ENCODE assay signal across 9 mouse cellular contexts in the genomic region with DNA sequence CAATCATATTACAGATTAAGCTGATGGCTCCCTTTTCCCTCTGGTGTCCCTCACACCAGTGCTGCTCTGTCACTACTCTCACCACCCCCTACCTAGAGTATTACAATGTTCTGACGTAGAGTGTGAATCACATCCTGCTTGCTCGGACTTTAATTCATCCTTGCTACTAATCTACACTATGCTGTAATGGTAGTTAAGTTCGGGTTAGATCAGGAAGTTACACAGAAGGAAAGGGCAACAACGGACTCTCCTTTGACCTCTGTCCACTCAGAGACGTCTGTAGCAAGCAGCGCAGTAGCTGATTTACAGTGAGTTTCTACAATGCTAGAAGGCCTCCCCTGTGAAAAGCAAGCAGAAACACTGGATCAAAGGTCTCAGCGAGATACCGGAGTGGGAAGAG. TPM values are rescaled to one million over a fixed set of nuclear protein-coding genes. Genes with fewer than 3 reads are reported as not detected.
DNase-seq lines count a peak whose midpoint lies in the region; ATAC-seq and TF ChIP-seq lines count a peak whose summit lies in the region.
"Had no signal": no experiment of that assay in that cellular context is flagged by ENCODE, and none has a peak within 500 bp of the region (broad histone marks: within the 10 kb centered on the region; RNA-seq: fewer than 3 reads in every experiment).

No protein-coding gene starts in this region.

- H3K27ac ChIP-seq in heart, adult 2 months = peak overlapping the region; percentile 34
- no peak overlapping the region for H3K27ac ChIP-seq in midbrain, embryonic 13.5 days
- no peak overlapping the region for H3K27ac ChIP-seq in midbrain, embryonic 15.5 days
- H3K27ac ChIP-seq in limb, embryonic 10.5 days = no peak overlapping the region

- DNase-seq in heart, adult 2 months = no peak
- DNase-seq in heart, adult 18-20 months = no peak
- DNase-seq in limb, embryonic 10.5 days (ENCODE audit: low spot score) = no peak
- no peak for DNase-seq in left cerebral cortex, adult 18-20 months (ENCODE audit: low spot score in 2 of 2)
- DNase-seq in right cerebral cortex, postnatal 25 days = no peak
- no peak for DNase-seq in layer of hippocampus, adult 9-11 months
- DNase-seq: cerebellum, postnatal 14 days had no signal

- TF ChIP-seq EP300 in heart, adult 2 months (IDR thresholded peaks at IDR 0.05; ENCODE audit: insufficient read depth, low read depth, low read length) = no peak

- H3K4me3 ChIP-seq in heart, adult 2 months = peak overlapping the region; percentile 47
- peak overlapping the region; percentile 3; the same call in 1 of the 2 replicates for H3K4me3 ChIP-seq in midbrain, embryonic 13.5 days (replicated peaks)
- H3K4me3 ChIP-seq in midbrain, embryonic 15.5 days = no peak overlapping the region
- peak overlapping the region; percentile 50 for H3K4me3 ChIP-seq in limb, embryonic 10.5 days

- H3K9ac ChIP-seq in heart, adult 2 months (ENCODE audit: low read depth, low read length) = peak overlapping the region; percentile 57; the same call in 1 of the 2 replicates
- no peak overlapping the region for H3K9ac ChIP-seq in midbrain, embryonic 13.5 days (replicated peaks)
- no peak overlapping the region for H3K9ac ChIP-seq in midbrain, embryonic 15.5 days

- intact Hi-C loops in heart, adult 2 months (cut with DNase I) = loop anchor here (10.0 kb wide), 2 partner anchors 59 to 199 kb away; partner anchors contain the start of genes Hist1h2ai, Hist1h2bl and Hist1h3h

- no peaks in the 10 kb centered on the region for H3K27me3 ChIP-seq in heart, adult 2 months (ENCODE audit: control insufficient read depth, insufficient read depth, low read length)
- peaks cover 57% of the 10 kb centered on the region for H3K27me3 ChIP-seq in midbrain, embryonic 13.5 days
- H3K27me3 ChIP-seq in midbrain, embryonic 15.5 days (replicated peaks) = peaks cover 44% of the 10 kb centered on the region
- H3K27me3 ChIP-seq in limb, embryonic 10.5 days (ENCODE audit: low read depth, poor library complexity, severe bottlenecking) = 0 out of 2 replicates have a peak, but pooled peaks cover 4% of the 10 kb centered on the region

- TF ChIP-seq POLR2A in heart, adult 2 months (IDR thresholded peaks at IDR 0.05; ENCODE audit: insufficient read depth, low read depth, low read length) = no peak

- H3K79me2 ChIP-seq in heart, adult 2 months (replicated peaks; ENCODE audit: control insufficient read depth, insufficient read depth, low read length) = no peaks in the 10 kb centered on the region

- no peak for ATAC-seq in midbrain, embryonic 13.5 days
- ATAC-seq in midbrain, embryonic 15.5 days (replicated peaks) = no peak

- no peaks in the 10 kb centered on the region for H3K9me3 ChIP-seq in midbrain, embryonic 13.5 days
- H3K9me3 ChIP-seq in midbrain, embryonic 15.5 days = no peaks in the 10 kb centered on the region
- H3K9me3 ChIP-seq in limb, embryonic 10.5 days (replicated peaks) = no peaks in the 10 kb centered on the region

- H3K4me2 ChIP-seq in midbrain, embryonic 13.5 days (replicated peaks) = peak overlapping the region; percentile 17
- H3K4me2 ChIP-seq in midbrain, embryonic 15.5 days = no peak overlapping the region

- H3K36me3 ChIP-seq in heart, adult 2 months (ENCODE audit: control insufficient read depth, insufficient read depth, low read length) = no peaks in the 10 kb centered on the region
- H3K36me3 ChIP-seq in midbrain, embryonic 13.5 days = no peaks in the 10 kb centered on the region
- no peaks in the 10 kb centered on the region for H3K36me3 ChIP-seq in midbrain, embryonic 15.5 days (replicated peaks)
- H3K36me3 ChIP-seq in limb, embryonic 10.5 days = no peaks in the 10 kb centered on the region

- WGBS in heart, adult 2 months = 37% methylated on average over 8 of the region's 8 CpGs
- WGBS in midbrain, embryonic 13.5 days = 6% methylated on average over 8 of the region's 8 CpGs
- WGBS in midbrain, embryonic 15.5 days = 19% methylated on average over 8 of the region's 8 CpGs
- under 1% methylated on average over 8 of the region's 8 CpGs for WGBS in limb, embryonic 10.5 days

- peaks cover 2% of the 10 kb centered on the region; the same call in 1 of the 2 replicates for H3K4me1 ChIP-seq in heart, adult 2 months (ENCODE audit: control insufficient read depth, insufficient read depth, low read length)
- peaks cover 11% of the 10 kb centered on the region for H3K4me1 ChIP-seq in midbrain, embryonic 13.5 days (replicated peaks)
- H3K4me1 ChIP-seq in midbrain, embryonic 15.5 days = peaks cover 7% of the 10 kb centered on the region
- H3K4me1 ChIP-seq in limb, embryonic 10.5 days = peaks cover 15% of the 10 kb centered on the region

- no peak for TF ChIP-seq CTCF in heart, adult 2 months (IDR thresholded peaks at IDR 0.05)

RNA-seq across cellular contexts. Expression of gene Zfp184, which starts 31.0 kb away (rescaled TPM):
- total RNA-seq in heart, adult 2 months (2021) = under 1 TPM; 0.70 to 0.73 TPM
- polyA plus RNA-seq in heart, adult 2 months (2012; rRNA removed) = 0.35 and 0.43 TPM in 2 replicates
- 1 to 10 TPM in 1 of 2 experiments, under 1 TPM in 1; 0.67 to 1.3 TPM for total RNA-seq in heart, adult 18-20 months (2021)
- polyA plus RNA-seq in midbrain, embryonic 13.5 days (2015; fragmentation: Nextera tagmentation; extraction: Ambion mirVana) = 20.5 and 22.3 TPM in 2 replicates
- polyA plus RNA-seq in midbrain, embryonic 15.5 days (2015; fragmentation: Nextera tagmentation; extraction: Ambion mirVana) = 14.0 TPM in 2 replicates
- 22.4 and 27.0 TPM in 2 replicates for polyA plus RNA-seq in limb, embryonic 10.5 days (2016; fragmentation: Nextera tagmentation; extraction: Ambion mirVana)
- total RNA-seq in left cerebral cortex, adult 18-20 months (2021) = 1 to 10 TPM; 3.0 to 3.8 TPM

Comparison
In these comparisons a context has a peak if more than half of its experiments do, and no peak if none do; other contexts are left out.
1. RNA of gene Zfp184, which starts 31.0 kb away (polyA plus RNA-seq): 22.4 to 27.0 TPM in limb, embryonic 10.5 days, 20.5 to 22.3 TPM in midbrain, embryonic 13.5 days and 14.0 TPM in midbrain, embryonic 15.5 days; 0.35 to 0.43 TPM in heart, adult 2 months; every median in the first group is over 10 times any median in the second.